Mouse (Mus musculus): Measurements from ENCODE around the gene Sorcs2. TPM values are rescaled to one million over a fixed set of nuclear protein-coding genes. Genes with fewer than 3 reads are reported as not detected.

Sorcs2 gene
- total and polyA plus RNA-seq, 3 experiments = 0.42 to 1.6 (median 0.46) TPM

DNA sequence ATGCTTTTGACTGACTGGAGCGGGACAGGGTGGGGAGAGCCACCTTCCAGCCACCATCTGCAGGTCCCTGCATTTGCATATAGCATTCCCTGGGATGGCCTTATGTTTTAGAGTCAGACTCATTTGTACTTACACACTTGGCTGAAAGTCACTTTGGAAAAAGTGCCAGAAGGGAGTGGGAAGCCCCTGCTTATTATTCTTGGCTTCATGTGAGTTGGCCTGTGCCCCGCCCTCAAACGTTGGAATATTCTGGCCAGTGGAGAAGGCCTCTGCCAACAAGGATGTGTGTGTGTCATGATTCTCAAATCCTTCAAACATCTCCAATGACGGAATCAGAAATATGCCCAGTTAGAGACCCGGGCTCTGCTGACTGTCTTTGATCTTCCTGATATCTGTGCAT, 416.6 kb downstream of the Sorcs2 start:
- no peaks in the 10 kb centered on the region for H3K79me2 ChIP-seq (replicated peaks; ENCODE audit: control insufficient read depth, extremely low read depth, insufficient read depth, poor library complexity, severe bottlenecking)
- dilution Hi-C loops (cut with MboI; ENCODE audit: extremely low pct_ligation_motif_present, extremely low pct_unique_long_range_greater_than_20kb, low sequenced_read_pairs) (no loop called here), in situ Hi-C loops (cut with MboI; ENCODE audit: low pct_ligation_motif_present, low pct_unique_long_range_greater_than_20kb, low sequenced_read_pairs) (no loop called here)
- H3K9me3 ChIP-seq (replicated peaks; ENCODE audit: low read length) = no peaks in the 10 kb centered on the region
- peaks cover 14 to 23% of the 10 kb centered on the region in 2 experiments for H3K36me3 ChIP-seq (replicated peaks in 1 of 2; ENCODE audit: control insufficient read depth in 1 of 2, insufficient read depth in 1 of 2, low read length in 1 of 2)
- no peak overlapping the region for H3K27ac ChIP-seq (ENCODE audit: insufficient read depth, low read depth)
- peaks cover 3 to 31% of the 10 kb centered on the region in 2 experiments; a peak in 3 of 4 replicates for H3K4me1 ChIP-seq (ENCODE audit: control insufficient read depth in 1 of 2, insufficient read depth in 2 of 2)
- no peak overlapping the region for H3K9ac ChIP-seq (ENCODE audit: insufficient read depth, low read depth)
- H3K27me3 ChIP-seq (replicated peaks) = no peaks in the 10 kb centered on the region
- no peak for DNase-seq (ENCODE audit: extremely low read depth)
- H3K4me2 ChIP-seq (ENCODE audit: insufficient read depth, low read depth, poor library complexity, severe bottlenecking) = no peak overlapping the region
- TF ChIP-seq CHD1 (IDR thresholded peaks at IDR 0.05; ENCODE audit: low read depth, low read length) = no peak
- TF ChIP-seq NRF1 (IDR thresholded peaks at IDR 0.05; ENCODE audit: low read depth, low read length) = no peak
- no peak for TF ChIP-seq TCF12 (IDR thresholded peaks at IDR 0.05; ENCODE audit: low read depth, low read length)
- no peak for TF ChIP-seq ETS1 (conservative IDR thresholded peaks at IDR 0.05; ENCODE audit: low read depth, low read length)
- no peak for TF ChIP-seq POLR2A (IDR thresholded peaks at IDR 0.05; ENCODE audit: low read depth, low read length)
- TF ChIP-seq MAFK (IDR thresholded peaks at IDR 0.05; ENCODE audit: insufficient replicate concordance, low read length) = no peak
- TF ChIP-seq GABPA (IDR thresholded peaks at IDR 0.05; ENCODE audit: insufficient replicate concordance, low read depth, low read length) = no peak
- TF ChIP-seq RAD21 (IDR thresholded peaks at IDR 0.05; ENCODE audit: low read depth, low read length) = no peak
- no peak for TF ChIP-seq MYC (IDR thresholded peaks at IDR 0.05; ENCODE audit: low read depth, low read length)
- no peak for TF ChIP-seq USF1 (IDR thresholded peaks at IDR 0.05; ENCODE audit: low read depth, low read length)
- no peak for TF ChIP-seq MXI1 (IDR thresholded peaks at IDR 0.05; ENCODE audit: low read depth, low read length)
- no peak for TF ChIP-seq ELF1 (IDR thresholded peaks at IDR 0.05; ENCODE audit: low read depth, low read length)
- no peak for TF ChIP-seq ZC3H11A (IDR thresholded peaks at IDR 0.05; ENCODE audit: low read depth, low read length)
- H3K4me3 ChIP-seq (replicated peaks in 1 of 3; ENCODE audit: low read depth in 2 of 3, low read length in 2 of 3, poor library complexity in 1 of 3) = no peak overlapping the region

GRCm38 (mm10) chr5:35980542-35980941, 417.4 kb downstream of the Sorcs2 start:
- H3K27ac ChIP-seq (ENCODE audit: insufficient read depth, low read depth) = no peak overlapping the region
- DNase-seq (ENCODE audit: extremely low read depth) = no peak
- TF ChIP-seq E2F4 (IDR thresholded peaks at IDR 0.05; ENCODE audit: insufficient replicate concordance, low read depth, low read length) (no peak), POLR2AphosphoS2 (IDR thresholded peaks at IDR 0.05; ENCODE audit: low read depth, low read length) (no peak), ETS1 (conservative IDR thresholded peaks at IDR 0.05; ENCODE audit: low read depth, low read length) (no peak), ELF1 (IDR thresholded peaks at IDR 0.05; ENCODE audit: low read depth, low read length) (no peak), IRF4 (IDR thresholded peaks at IDR 0.05; ENCODE audit: low read depth, low read length) (no peak), MAFK (IDR thresholded peaks at IDR 0.05; ENCODE audit: insufficient replicate concordance, low read length) (no peak), RCOR1 (conservative IDR thresholded peaks at IDR 0.05; ENCODE audit: low read depth, low read length) (no peak), ZC3H11A (IDR thresholded peaks at IDR 0.05; ENCODE audit: low read depth, low read length) (no peak), EP300 (IDR thresholded peaks at IDR 0.05; ENCODE audit: low read length) (no peak), ZKSCAN1 (IDR thresholded peaks at IDR 0.05; ENCODE audit: borderline replicate concordance, low read depth, low read length) (no peak), ZMIZ1 (IDR thresholded peaks at IDR 0.05; ENCODE audit: low read depth, low read length) (no peak), TCF12 (IDR thresholded peaks at IDR 0.05; ENCODE audit: low read depth, low read length) (no peak), CHD2 (IDR thresholded peaks at IDR 0.05; ENCODE audit: low read length) (no peak), TBP (conservative IDR thresholded peaks at IDR 0.05; ENCODE audit: low read depth, low read length) (no peak), MEF2A (IDR thresholded peaks at IDR 0.05; ENCODE audit: borderline replicate concordance, low read depth, low read length) (no peak)

More at GRCm38 (mm10) chr5:35980542-35980941, 417.4 kb downstream of the Sorcs2 start:
- H3K9ac ChIP-seq (ENCODE audit: insufficient read depth, low read depth) = no peak overlapping the region
- H3K36me3 ChIP-seq (replicated peaks in 1 of 2; ENCODE audit: control insufficient read depth in 1 of 2, insufficient read depth in 1 of 2, low read length in 1 of 2) = peaks cover 17 to 26% of the 10 kb centered on the region in 2 experiments
- H3K9me3 ChIP-seq (replicated peaks; ENCODE audit: low read length) = no peaks in the 10 kb centered on the region
- in situ Hi-C loops (cut with MboI; ENCODE audit: low pct_ligation_motif_present, low pct_unique_long_range_greater_than_20kb, low sequenced_read_pairs) = no loop called here
- H3K4me1 ChIP-seq (ENCODE audit: control insufficient read depth in 1 of 2, insufficient read depth in 2 of 2) = peaks cover 3 to 27% of the 10 kb centered on the region in 2 experiments; a peak in 3 of 4 replicates
- dilution Hi-C loops (cut with MboI; ENCODE audit: extremely low pct_ligation_motif_present, extremely low pct_unique_long_range_greater_than_20kb, low sequenced_read_pairs) = no loop called here
- H3K79me2 ChIP-seq (replicated peaks; ENCODE audit: control insufficient read depth, extremely low read depth, insufficient read depth, poor library complexity, severe bottlenecking) = no peaks in the 10 kb centered on the region
- no peak overlapping the region for H3K4me2 ChIP-seq (ENCODE audit: insufficient read depth, low read depth, poor library complexity, severe bottlenecking)
- no peak overlapping the region for H3K4me3 ChIP-seq (replicated peaks in 1 of 3; ENCODE audit: low read depth in 2 of 3, low read length in 2 of 3, poor library complexity in 1 of 3)
- no peaks in the 10 kb centered on the region for H3K27me3 ChIP-seq (replicated peaks)

Data from CH12.LX (cell line).